Mouse (Mus musculus) heart, embryonic 16.5 days (tissue): ENCODE results near the gene Khk. TPM values are rescaled to one million over a fixed set of nuclear protein-coding genes. Genes with fewer than 3 reads are reported as not detected.

Experiments
- ATAC-seq: fragments of 200-750 bp; cut with Nextera tagmentation; replicated peaks from 2 replicates; pipeline ENCODE4 v1.8.0; 2017; ENCODE audit warnings: moderate number of reproducible peaks; ENCODE audit not compliant: insufficient read depth, low FRiP score; ENCODE audit errors: extremely low read depth
- H3K27ac ChIP-seq: fragments of 300-500 bp; sonication (generic); 2 replicates; pipeline ENCODE4 v1.5.1; 2014; ENCODE audit warnings: mild to moderate bottlenecking, low read length, control low read depth, moderate library complexity
- H3K27me3 ChIP-seq: fragments of 300-500 bp; sonication (generic); 2 replicates; pipeline ENCODE4 v1.6.1; 2014; ENCODE audit warnings: low read length, mixed read lengths; ENCODE audit not compliant: control insufficient read depth, insufficient read depth
- H3K36me3 ChIP-seq: fragments of 300-500 bp; sonication (generic); 2 replicates; pipeline ENCODE4 v1.6.1; 2014; ENCODE audit not compliant: control insufficient read depth, insufficient read depth
- H3K4me1 ChIP-seq: fragments of 300-500 bp; sonication (generic); 2 replicates; pipeline ENCODE4 v1.6.1; 2014; ENCODE audit warnings: low read length, mixed read lengths; ENCODE audit not compliant: control insufficient read depth, insufficient read depth
- H3K4me2 ChIP-seq: fragments of 300-500 bp; sonication (generic); 2 replicates; pipeline ENCODE4 v1.6.1; 2014; ENCODE audit warnings: low read depth, mild to moderate bottlenecking, control low read depth, low read length
- H3K4me3 ChIP-seq: fragments of 300-500 bp; sonication (generic); 2 replicates; pipeline ENCODE4 v1.5.1; 2014; ENCODE audit warnings: mild to moderate bottlenecking, control low read depth, low read length
- H3K9ac ChIP-seq: fragments of 300-500 bp; sonication (generic); 2 replicates; pipeline ENCODE4 v1.6.1; 2014; ENCODE audit warnings: low read length, control low read depth
- H3K9me3 ChIP-seq: fragments of 300-500 bp; sonication (generic); replicated peaks from 2 replicates; pipeline ENCODE4 v1.6.1; 2016; ENCODE audit warnings: low read length; ENCODE audit not compliant: control insufficient read depth
- WGBS: fragments of 180-500 bp; shearing (Covaris S2); extraction: QIAGEN DNeasy Blood & Tissue Kit; methylation state at CpG from one replicate; pipeline ENCODE4 v1.1.7; 2014; 5-methylcytosine and 5-hydroxymethylcytosine counted together
- polyA plus RNA-seq: library from polyadenylated mRNA; unstranded; fragments of >200 nt; fragmentation: Nextera tagmentation; extraction: Ambion mirVana; gene quantifications from 2 replicates; pipeline ENCODE4 v1.2.1, GENCODE M21; 2015

Gene Khk
- polyA plus RNA-seq, 1 experiment from 2014 or later = 15.0 TPM

GRCm38 (mm10) chr5:30955751-30956150, 34.5 kb downstream of the Khk start:
- WGBS = 95% methylated on average over 6 of the region's 6 CpGs
- H3K27ac ChIP-seq = no peak overlapping the region
- peaks cover 22% of the 10 kb centered on the region for H3K4me1 ChIP-seq
- no peaks in the 10 kb centered on the region for H3K9me3 ChIP-seq
- H3K4me3 ChIP-seq = no peak overlapping the region
- H3K9ac ChIP-seq = no peak overlapping the region
- H3K36me3 ChIP-seq = peaks cover 41% of the 10 kb centered on the region
- ATAC-seq = no peak
- no peak overlapping the region for H3K4me2 ChIP-seq
- H3K27me3 ChIP-seq = no peaks in the 10 kb centered on the region

GRCm38 (mm10) chr5:30957891-30958290, 36.7 kb downstream of the Khk start:
- Histone ChIP-seq H3K4me1 (peaks cover 19% of the 10 kb centered on the region), H3K4me3 (no peak overlapping the region), H3K27ac (no peak overlapping the region), H3K9ac (no peak overlapping the region), H3K9me3 (no peaks in the 10 kb centered on the region), H3K36me3 (peaks cover 37% of the 10 kb centered on the region), H3K27me3 (no peaks in the 10 kb centered on the region), H3K4me2 (no peak overlapping the region)
- WGBS = 89% methylated on average over 6 of the region's 6 CpGs
- no peak for ATAC-seq

- H3K27ac ChIP-seq = peak overlapping the region; percentile 91
- peak overlapping the region; percentile 92 for H3K9ac ChIP-seq
- 0 out of 2 replicates have a peak, but pooled peaks cover 3% of the 10 kb centered on the region for H3K9me3 ChIP-seq
- H3K4me1 ChIP-seq = peaks cover 19% of the 10 kb centered on the region
- H3K27me3 ChIP-seq = no peaks in the 10 kb centered on the region
- peak overlapping the region; percentile 91 for H3K4me2 ChIP-seq
- peak overlapping the region; percentile 85 for H3K4me3 ChIP-seq
- WGBS = 29% methylated on average over 19 of the region's 19 CpGs
- peaks cover 24% of the 10 kb centered on the region for H3K36me3 ChIP-seq
- ATAC-seq = no peak
Measured at GRCm38 (mm10) chr5:30959198-30959854, 38.1 kb downstream of the Khk start.

- peaks cover 17% of the 10 kb centered on the region for H3K36me3 ChIP-seq
- H3K9me3 ChIP-seq = 0 out of 2 replicates have a peak, but pooled peaks cover 3% of the 10 kb centered on the region
- peak within 1 kb of the TSS; percentile 91 for H3K4me2 ChIP-seq
- under 1% methylated on average over 56 of the region's 56 CpGs for WGBS
- H3K27ac ChIP-seq = peak within 1 kb of the TSS; percentile 91
- H3K4me1 ChIP-seq = peaks cover 19% of the 10 kb centered on the region
- no peaks in the 10 kb centered on the region for H3K27me3 ChIP-seq
- H3K9ac ChIP-seq = peak within 1 kb of the TSS; percentile 92
- ATAC-seq = peak; percentile 95
- H3K4me3 ChIP-seq = peak within 1 kb of the TSS; percentile 85
Measured at GRCm38 (mm10) chr5:30959966-30960501, 38.8 kb downstream of the Khk start, which contains the start of gene Preb. TSS of gene Preb (minus strand) at chr5:30960361.

GRCm38 (mm10) chr5:30960814-30961213, 39.6 kb downstream of the Khk start:
- no peak for ATAC-seq
- Histone ChIP-seq H3K4me3 (peak overlapping the region; percentile 85), H3K4me1 (peaks cover 19% of the 10 kb centered on the region), H3K9me3 (0 out of 2 replicates have a peak, but pooled peaks cover 3% of the 10 kb centered on the region), H3K36me3 (peaks cover 10% of the 10 kb centered on the region), H3K9ac (peak overlapping the region; percentile 92; the same call in 1 of the 2 replicates), H3K27me3 (no peaks in the 10 kb centered on the region), H3K4me2 (peak overlapping the region; percentile 91), H3K27ac (peak overlapping the region; percentile 69)
- 82% methylated on average over 2 of the region's 2 CpGs for WGBS

- H3K4me1 ChIP-seq = peaks cover 19% of the 10 kb centered on the region
- H3K27ac ChIP-seq = peak overlapping the region; percentile 55
- no peak overlapping the region for H3K4me2 ChIP-seq
- H3K4me3 ChIP-seq = no peak overlapping the region
- 42% methylated on average over 10 of the region's 10 CpGs for WGBS
- H3K36me3 ChIP-seq = peaks cover 6% of the 10 kb centered on the region; the same call in 1 of the 2 replicates
- H3K27me3 ChIP-seq = no peaks in the 10 kb centered on the region
- H3K9ac ChIP-seq = no peak overlapping the region
- no peak for ATAC-seq
- H3K9me3 ChIP-seq = 0 out of 2 replicates have a peak, but pooled peaks cover 3% of the 10 kb centered on the region
Measured at GRCm38 (mm10) chr5:30961545-30962505, 40.6 kb downstream of the Khk start.

GRCm38 (mm10) chr5:30963916-30964315, 42.7 kb downstream of the Khk start:
- Histone ChIP-seq H3K4me3 (no peak overlapping the region), H3K36me3 (no peaks in the 10 kb centered on the region), H3K27me3 (no peaks in the 10 kb centered on the region), H3K9me3 (0 out of 2 replicates have a peak, but pooled peaks cover 3% of the 10 kb centered on the region), H3K9ac (no peak overlapping the region), H3K27ac (no peak overlapping the region), H3K4me1 (peaks cover 5% of the 10 kb centered on the region), H3K4me2 (no peak overlapping the region)
- no peak for ATAC-seq
- 77% methylated on average over 3 of the region's 3 CpGs for WGBS

GRCm38 (mm10) chr5:30966189-30966588, 45.0 kb downstream of the Khk start:
- Histone ChIP-seq H3K9ac (no peak overlapping the region), H3K27ac (no peak overlapping the region), H3K9me3 (0 out of 2 replicates have a peak, but pooled peaks cover 3% of the 10 kb centered on the region), H3K4me1 (no peaks in the 10 kb centered on the region), H3K4me3 (no peak overlapping the region), H3K27me3 (no peaks in the 10 kb centered on the region), H3K36me3 (no peaks in the 10 kb centered on the region), H3K4me2 (no peak overlapping the region)
- ATAC-seq = no peak
- 77% methylated on average over 4 of the region's 4 CpGs for WGBS
